Mouse (Mus musculus) ES-Bruce4 (cell line): Measurements from ENCODE around the gene Nol10.

Experiments used
- CTCF ChIP-seq: IDR thresholded peaks from one replicate; pipeline ENCODE4 v1.8.1; 2011; ENCODE audit warnings: low read depth, low read length
- EP300 ChIP-seq: IDR thresholded peaks from 2 replicates; pipeline ENCODE4 v1.6.1; 2011; ENCODE audit warnings: low read depth, low read length; ENCODE audit not compliant: insufficient read depth
- POLR2A ChIP-seq: IDR thresholded peaks from one replicate; pipeline ENCODE4 v1.8.1; 2011; ENCODE audit warnings: low read length; ENCODE audit not compliant: insufficient read depth

DNA sequence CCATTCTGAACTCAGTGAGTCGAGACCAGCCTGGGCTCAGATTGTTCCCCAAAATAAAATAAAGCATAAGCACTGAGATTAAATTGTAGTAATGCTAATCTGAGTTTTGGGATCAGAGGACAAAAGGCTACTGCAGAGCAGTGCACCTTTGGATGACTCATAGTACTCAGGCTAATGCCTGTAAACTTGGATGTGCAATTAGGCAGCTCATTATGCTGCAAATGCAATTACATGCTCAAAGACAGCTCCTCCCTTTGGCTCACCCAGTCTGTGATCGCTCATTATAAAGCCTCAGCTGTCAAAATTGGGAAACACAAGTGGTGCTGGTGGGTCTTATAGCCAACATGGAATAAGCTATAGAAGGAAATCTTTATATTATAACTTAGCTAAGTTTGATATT, 48.9 kb downstream of the Nol10 start:
- TF ChIP-seq CTCF: no peak
- no peak for TF ChIP-seq POLR2A
- TF ChIP-seq EP300: no peak
